Mouse (Mus musculus) limb, embryonic 11.5 days (tissue): ENCODE measurements around the gene Hsdl2. TPM values are rescaled to one million over a fixed set of nuclear protein-coding genes. Genes with fewer than 3 reads are reported as not detected.
A peak's percentile ranks its signal among the peaks of the same experiment; 100 is the strongest.

Experiments
- ATAC-seq: fragments of 200-750 bp; cut with Nextera tagmentation; 2 replicates; pipeline ENCODE4 v1.8.0; 2017; ENCODE audit warnings: low read depth; ENCODE audit not compliant: insufficient number of reproducible peaks, low FRiP score, low TSS enrichment
- DNase-seq: peaks from one replicate; pipeline ENCODE4 v3.0.0-alpha.2; 2015; ENCODE audit warnings: low spot score
- H3K27ac ChIP-seq: fragments of 300-500 bp; sonication (generic); replicated peaks from 2 replicates; pipeline ENCODE4 v1.5.1; 2014; ENCODE audit warnings: low read depth, mild to moderate bottlenecking, low read length
- H3K27me3 ChIP-seq: fragments of 300-500 bp; sonication (generic); 2 replicates; pipeline ENCODE4 v1.6.1; 2014; ENCODE audit warnings: mild to moderate bottlenecking, low read length, mixed read lengths; ENCODE audit not compliant: control insufficient read depth, insufficient read depth
- H3K36me3 ChIP-seq: fragments of 300-500 bp; sonication (generic); 2 replicates; pipeline ENCODE4 v1.6.1; 2014; ENCODE audit warnings: mild to moderate bottlenecking, low read length, moderate library complexity, mixed read lengths; ENCODE audit not compliant: control insufficient read depth, insufficient read depth
- H3K4me1 ChIP-seq: fragments of 300-500 bp; sonication (generic); 2 replicates; pipeline ENCODE4 v1.6.1; 2014; ENCODE audit warnings: low read length, mixed read lengths; ENCODE audit not compliant: control insufficient read depth, insufficient read depth
- H3K4me2 ChIP-seq: fragments of 300-500 bp; sonication (generic); 2 replicates; pipeline ENCODE4 v1.6.1; 2014; ENCODE audit warnings: low read depth, mild to moderate bottlenecking, moderate library complexity; ENCODE audit not compliant: severe bottlenecking
- H3K4me3 ChIP-seq: fragments of 300-500 bp; sonication (generic); 2 replicates; pipeline ENCODE4 v1.5.1; 2014; ENCODE audit warnings: low read depth, low read length
- H3K9ac ChIP-seq: fragments of 300-500 bp; sonication (generic); 2 replicates; pipeline ENCODE4 v1.6.1; 2014; ENCODE audit warnings: mild to moderate bottlenecking, low read length
- H3K9me3 ChIP-seq: fragments of 300-500 bp; sonication (generic); 2 replicates; pipeline ENCODE4 v1.6.1; 2016; ENCODE audit warnings: low read length; ENCODE audit not compliant: control insufficient read depth
- WGBS: fragments of 180-500 bp; shearing (Covaris S2); extraction: QIAGEN DNeasy Blood & Tissue Kit; methylation state at CpG from one replicate; pipeline ENCODE4 v1.1.7; 2014; 5-methylcytosine and 5-hydroxymethylcytosine counted together
- polyA plus RNA-seq: library from polyadenylated mRNA; unstranded; fragments of >200 nt; fragmentation: Nextera tagmentation; extraction: Ambion mirVana; gene quantifications from 2 replicates; pipeline ENCODE4 v1.2.1, GENCODE M21; 2014

The Hsdl2 gene
- polyA plus RNA-seq, result 18.7 and 20.1 TPM in 2 replicates

DNA sequence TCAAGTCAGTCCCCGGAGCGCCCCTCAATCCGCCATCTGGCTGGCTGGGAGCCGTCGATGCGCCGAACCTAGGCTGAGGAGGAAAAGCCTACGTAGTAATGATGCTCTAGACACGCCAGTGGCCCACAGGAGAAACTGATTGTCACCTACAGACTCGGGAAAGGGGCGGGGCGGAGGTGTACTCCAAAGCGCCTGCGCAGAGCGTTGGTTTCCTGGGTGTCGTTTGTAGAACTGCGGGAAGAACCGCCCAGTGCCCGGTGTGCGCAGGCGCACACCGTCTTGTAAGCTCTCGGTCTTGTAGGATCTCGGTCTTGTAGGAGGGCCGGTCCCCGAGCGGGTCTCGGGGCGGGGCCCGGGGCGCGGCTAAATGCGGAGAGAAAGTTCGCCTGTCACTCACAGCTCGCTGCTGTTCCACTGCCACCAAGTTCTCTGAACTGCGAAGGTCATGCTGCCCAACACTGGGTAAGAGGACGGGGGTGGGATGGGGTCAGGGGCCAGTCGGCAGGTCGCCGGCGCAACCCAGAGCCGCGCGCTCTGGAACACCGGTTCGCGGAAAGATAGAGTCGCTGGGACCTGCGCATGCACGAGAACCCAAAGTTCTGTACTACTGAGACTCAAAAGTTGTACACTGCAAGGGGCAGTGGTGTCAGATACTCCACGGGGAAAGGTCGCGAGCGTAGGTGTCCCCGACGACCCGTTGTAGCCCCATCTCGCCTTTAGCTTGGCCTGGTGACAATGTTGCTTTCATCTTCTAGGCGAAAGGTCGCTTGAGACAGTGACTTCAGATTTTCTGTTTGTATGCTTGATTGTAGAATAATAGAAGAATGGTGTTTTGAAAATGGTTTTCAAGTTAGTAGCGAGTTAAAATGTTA is at the start of gene Hsdl2:
Gene Hsdl2 (plus strand): TSS at position 250 of the 872 bp plus-strand sequence.
- Histone ChIP-seq H3K4me3 (peak within 1 kb of the TSS; percentile 53), H3K36me3 (no peaks in the 10 kb centered on the region), H3K27ac (no peak within 1 kb of the TSS), H3K4me2 (peak within 1 kb of the TSS; percentile 88), H3K9ac (peak within 1 kb of the TSS; percentile 70), H3K27me3 (no peaks in the 10 kb centered on the region), H3K4me1 (peaks cover 4% of the 10 kb centered on the region; the same call in 1 of the 2 replicates), H3K9me3 (no peaks in the 10 kb centered on the region)
- ATAC-seq (peak; percentile 91), DNase-seq (peak; percentile 94)
- under 1% methylated on average over 61 of the region's 61 CpGs for WGBS

DNA sequence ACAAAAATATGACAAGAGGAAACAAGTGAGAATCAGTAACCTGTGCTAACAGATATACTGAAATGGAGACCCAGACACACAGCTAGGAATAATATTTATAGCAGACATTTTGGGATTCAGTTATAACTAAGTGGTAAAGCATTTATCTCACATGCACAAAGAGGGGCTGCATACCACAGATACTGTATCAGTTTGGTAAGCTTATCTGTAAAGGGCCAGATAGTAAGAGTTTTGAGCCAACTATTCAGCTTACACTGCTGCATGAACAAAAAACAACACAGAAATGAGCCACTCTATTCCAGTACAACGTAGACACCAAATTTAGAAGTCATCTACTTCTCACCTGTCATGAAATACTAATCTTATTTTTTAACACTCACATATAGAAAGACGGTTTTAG is 48.1 kb upstream of the Hsdl2 start:
- Histone ChIP-seq H3K36me3 (no peaks in the 10 kb centered on the region), H3K27me3 (no peaks in the 10 kb centered on the region), H3K4me3 (no peak overlapping the region), H3K4me1 (no peaks in the 10 kb centered on the region), H3K9me3 (no peaks in the 10 kb centered on the region), H3K27ac (no peak overlapping the region), H3K4me2 (no peak overlapping the region), H3K9ac (no peak overlapping the region)
- ATAC-seq (no peak), DNase-seq (no peak)
- WGBS, result 85% methylated on average over 2 of the region's 2 CpGs

DNA sequence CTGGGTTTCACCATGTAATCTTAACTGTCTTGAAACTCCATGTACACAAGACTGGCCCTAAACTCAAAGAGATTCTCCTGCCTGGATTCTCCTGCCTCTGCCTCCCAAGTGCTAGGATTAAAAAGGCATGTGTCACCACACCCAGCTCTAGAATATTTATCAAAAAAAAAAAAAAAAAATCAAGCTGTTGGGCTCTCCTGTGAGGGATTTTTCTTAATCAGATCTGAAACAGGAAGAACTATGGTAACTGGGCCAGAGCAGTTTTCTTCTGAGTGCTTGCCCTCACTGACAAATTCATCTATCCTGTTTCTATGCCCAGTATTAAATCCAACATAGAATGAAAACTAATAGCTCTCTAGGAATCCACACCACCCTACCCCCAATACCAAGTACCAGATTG is 45.7 kb upstream of the Hsdl2 start:
- H3K36me3 ChIP-seq, result no peaks in the 10 kb centered on the region
- H3K27ac ChIP-seq, result no peak overlapping the region
- H3K27me3 ChIP-seq, result no peaks in the 10 kb centered on the region
- no peaks in the 10 kb centered on the region for H3K4me1 ChIP-seq
- ATAC-seq, result no peak
- H3K9me3 ChIP-seq, result no peaks in the 10 kb centered on the region
- no peak overlapping the region for H3K4me3 ChIP-seq
- no peak for DNase-seq
- no peak overlapping the region for H3K4me2 ChIP-seq
- no peak overlapping the region for H3K9ac ChIP-seq

DNA sequence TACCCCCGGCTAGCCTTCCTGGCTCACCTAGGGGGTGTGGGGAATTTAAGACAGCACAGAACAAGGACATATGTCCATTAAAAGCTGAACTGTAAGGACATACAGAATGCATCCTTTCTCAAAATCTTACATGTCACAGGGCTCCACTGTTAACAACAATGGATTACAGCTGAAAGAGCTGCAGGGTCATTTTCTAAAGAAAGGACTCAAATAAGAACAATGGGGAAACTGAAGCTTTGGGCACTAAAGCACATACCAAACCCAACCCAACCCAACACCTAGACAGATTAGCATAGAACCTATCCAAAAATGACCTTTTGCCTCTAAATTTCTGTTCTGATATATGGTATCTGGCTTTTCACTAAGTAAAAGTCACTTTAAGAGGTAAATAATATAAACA is 45.1 kb upstream of the Hsdl2 start:
- Histone ChIP-seq H3K27me3 (no peaks in the 10 kb centered on the region), H3K4me2 (no peak overlapping the region), H3K4me3 (no peak overlapping the region), H3K9ac (no peak overlapping the region), H3K36me3 (no peaks in the 10 kb centered on the region), H3K9me3 (no peaks in the 10 kb centered on the region), H3K27ac (no peak overlapping the region), H3K4me1 (no peaks in the 10 kb centered on the region)
- DNase-seq (no peak), ATAC-seq (no peak)
- 95% methylated on average over 1 of the region's 1 CpGs for WGBS

DNA sequence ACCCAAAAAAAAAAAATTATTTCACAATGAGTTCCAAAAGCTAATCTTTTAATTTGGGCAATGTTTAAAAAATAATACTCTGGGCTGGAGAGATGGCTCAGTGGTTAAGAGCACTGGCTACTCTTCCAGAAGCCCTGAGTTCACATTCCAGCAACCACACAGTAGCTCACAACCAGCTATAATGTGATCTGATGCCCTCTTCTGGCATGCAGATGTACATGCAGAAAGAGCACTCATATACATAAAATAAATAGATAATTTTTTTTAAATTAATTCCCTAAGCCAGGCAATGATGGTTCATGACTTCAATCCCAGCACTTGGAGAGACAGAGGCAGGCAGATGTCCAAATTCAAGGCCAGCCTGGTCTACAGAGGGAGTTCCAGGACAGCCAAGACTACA is 38.4 kb upstream of the Hsdl2 start:
- Histone ChIP-seq H3K4me3 (no peak overlapping the region), H3K27ac (no peak overlapping the region), H3K9ac (no peak overlapping the region), H3K9me3 (no peaks in the 10 kb centered on the region), H3K27me3 (no peaks in the 10 kb centered on the region), H3K36me3 (no peaks in the 10 kb centered on the region), H3K4me1 (no peaks in the 10 kb centered on the region), H3K4me2 (no peak overlapping the region)
- DNase-seq (no peak), ATAC-seq (no peak)

DNA sequence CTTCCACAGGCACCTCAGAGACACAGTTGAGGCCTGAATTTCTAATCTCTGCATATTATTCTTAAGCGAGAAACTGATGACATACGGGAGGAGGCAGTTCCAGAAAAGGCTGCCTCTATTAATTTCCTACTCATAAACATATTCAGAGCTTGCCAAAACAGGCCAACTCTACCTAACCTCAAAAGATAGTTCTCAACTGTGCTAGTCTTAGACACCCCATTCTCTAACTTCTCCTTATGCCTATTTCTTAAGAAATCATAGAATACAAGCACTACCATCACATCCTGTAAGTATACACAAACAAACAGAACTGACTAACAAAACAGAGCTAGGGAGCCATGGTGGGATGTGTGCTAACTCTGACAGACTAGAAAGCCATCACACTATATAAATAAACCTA is 36.7 kb upstream of the Hsdl2 start:
- ATAC-seq (no peak), DNase-seq (no peak)
- WGBS, result 85% methylated on average over 2 of the region's 2 CpGs
- Histone ChIP-seq H3K4me3 (no peak overlapping the region), H3K9ac (no peak overlapping the region), H3K27ac (no peak overlapping the region), H3K9me3 (no peaks in the 10 kb centered on the region), H3K4me2 (no peak overlapping the region), H3K4me1 (no peaks in the 10 kb centered on the region), H3K36me3 (no peaks in the 10 kb centered on the region), H3K27me3 (no peaks in the 10 kb centered on the region)

DNA sequence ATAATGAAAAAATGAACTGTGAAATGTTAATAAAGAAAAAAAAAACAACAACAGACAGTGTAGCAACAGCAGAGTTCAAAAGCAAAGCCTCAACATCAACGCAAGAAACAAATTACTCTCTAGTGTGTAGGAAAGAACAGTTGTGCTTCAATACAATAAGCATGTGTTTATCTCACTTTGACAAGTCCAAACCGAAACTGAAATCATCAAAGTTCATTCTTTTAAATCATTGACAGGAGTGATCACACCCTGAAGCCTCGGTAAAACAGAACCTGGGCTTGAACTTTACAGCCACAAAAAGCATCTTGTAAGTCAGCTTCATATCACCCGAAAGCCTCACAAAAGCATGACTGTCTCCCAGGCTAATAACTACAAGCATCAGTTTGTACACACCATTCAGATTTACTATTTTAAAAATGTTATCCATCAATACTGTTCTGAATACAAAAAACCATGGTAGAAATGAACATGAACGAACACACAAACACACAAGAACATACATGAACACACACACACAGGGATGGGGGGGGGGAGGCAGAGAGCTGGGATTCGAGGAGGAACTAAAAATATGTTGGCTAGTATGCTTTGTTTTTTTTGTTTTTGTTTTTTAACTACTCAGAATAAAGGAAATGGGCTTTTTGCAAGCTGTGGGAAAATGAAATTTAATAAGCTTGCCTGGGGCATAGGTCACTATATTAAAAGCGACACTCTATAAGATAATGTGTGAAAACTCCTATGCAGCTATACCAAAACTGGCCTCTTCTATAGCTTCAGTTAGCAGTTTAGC is 34.9 kb upstream of the Hsdl2 start:
- no peak overlapping the region for H3K4me3 ChIP-seq
- H3K4me2 ChIP-seq, result no peak overlapping the region
- no peaks in the 10 kb centered on the region for H3K4me1 ChIP-seq

DNA sequence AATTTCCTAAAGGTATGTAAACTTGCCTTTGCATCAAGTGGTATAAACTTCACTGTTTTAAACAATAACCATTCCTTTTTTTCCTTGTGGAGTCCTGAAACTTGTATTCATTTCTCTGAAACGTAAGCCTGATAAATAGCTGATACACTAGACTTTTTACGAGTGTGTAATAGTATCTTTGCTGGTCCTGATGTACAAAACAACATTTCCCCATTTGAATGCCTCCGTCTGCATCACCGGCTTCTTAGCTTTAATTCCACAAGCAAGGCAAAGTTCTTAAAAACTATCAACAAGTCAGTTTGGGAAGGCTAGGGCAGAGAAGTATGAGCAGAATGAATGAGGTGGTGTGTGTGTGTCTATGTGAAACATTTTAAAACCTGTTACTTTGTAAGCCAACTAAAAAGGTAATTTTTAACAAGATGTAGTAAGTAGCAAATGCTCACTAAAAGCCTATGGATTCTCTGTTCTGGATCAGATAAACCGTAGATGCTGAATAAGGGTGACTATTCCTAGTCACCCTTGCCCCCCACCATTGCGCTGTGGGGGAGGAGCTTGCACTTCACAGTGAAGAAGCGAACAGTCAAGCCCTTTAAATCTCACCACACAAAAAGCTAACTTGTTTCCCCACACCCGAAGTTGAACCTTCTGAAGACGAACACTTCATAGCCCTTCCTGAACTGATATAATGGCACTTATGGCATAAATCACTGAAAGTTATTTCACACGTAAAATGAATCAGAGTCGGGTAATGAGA is 34.0 kb upstream of the Hsdl2 start:
- Histone ChIP-seq H3K9me3 (no peaks in the 10 kb centered on the region), H3K27me3 (no peaks in the 10 kb centered on the region), H3K27ac (no peak overlapping the region), H3K4me2 (peak overlapping the region; percentile 60), H3K9ac (no peak overlapping the region), H3K4me1 (no peaks in the 10 kb centered on the region), H3K36me3 (no peaks in the 10 kb centered on the region), H3K4me3 (peak overlapping the region; percentile 89)
- 23% methylated on average over 11 of the region's 11 CpGs for WGBS
- DNase-seq, result peak; percentile 30
- no peak for ATAC-seq

More for the DNA sequence above, 34.9 kb upstream of the Hsdl2 start:
- WGBS, result 64% methylated on average over 7 of the region's 7 CpGs
- ATAC-seq (no peak), DNase-seq (no peak)
- H3K27ac ChIP-seq, result no peak overlapping the region
- H3K36me3 ChIP-seq, result no peaks in the 10 kb centered on the region
- no peaks in the 10 kb centered on the region for H3K9me3 ChIP-seq
- H3K27me3 ChIP-seq, result no peaks in the 10 kb centered on the region
- H3K9ac ChIP-seq, result no peak overlapping the region
